Mouse (Mus musculus) layer of hippocampus, adult 8-10 months (tissue): ENCODE data around the gene Btbd35f24. TPM values are rescaled to one million over a fixed set of nuclear protein-coding genes. Genes with fewer than 3 reads are reported as not detected.
"Not testable (repeated sequence)": the region's sequence is repeated elsewhere in the genome, so short reads cannot be mapped to it uniquely, and the experiment has no call there.

Experiments
- DNase-seq, 2 experiments: peaks; one replicate each; pipeline ENCODE4 v3.0.0; 2022; ENCODE audit warnings: low spot score in 2 of 2
- total RNA-seq, 4 experiments: library from RNA; stranded (reverse); gene quantifications; 2 replicates each; pipeline ENCODE4 v1.2.4; 2022

Btbd35f24 gene
- total RNA-seq, result not detected

GRCm38 (mm10) chrX:3195727-3196126, at the start of gene Btbd35f24:
Gene Btbd35f24 (minus strand): TSS chrX:3195827.
- not testable (repeated sequence) for DNase-seq

Other genes with a start within 250 kb of the Btbd35f24 start
- not detected for gene Btbd35f23, start 119.0 kb downstream of the Btbd35f24 start, total RNA-seq
- not detected for gene Btbd35f11, start 247.9 kb upstream of the Btbd35f24 start, total RNA-seq